Mouse (Mus musculus) layer of hippocampus, postnatal 14 days (tissue): ENCODE measurements around the gene Tnfrsf13c. TPM values are rescaled to one million over a fixed set of nuclear protein-coding genes. Genes with fewer than 3 reads are reported as not detected.
A peak's percentile ranks its signal among the peaks of the same experiment; 100 is the strongest.

ENCODE experiments used
- DNase-seq, 2 experiments: peaks; one replicate each; pipeline ENCODE4 v3.0.0; 2021 to 2022; ENCODE audit warnings: low spot score in 2 of 2, mixed read lengths in 1 of 2
- total RNA-seq, 2 experiments: library from RNA; stranded (reverse); gene quantifications; 2 replicates each; pipeline ENCODE4 v1.2.3; 2021

The Tnfrsf13c gene
- total RNA-seq, 2 experiments from 2014 or later: 0.36 to 0.41 TPM

- no peak for DNase-seq
Measured at GRCm38 (mm10) chr15:82208307-82208706, 15.9 kb downstream of the Tnfrsf13c start.

DNA sequence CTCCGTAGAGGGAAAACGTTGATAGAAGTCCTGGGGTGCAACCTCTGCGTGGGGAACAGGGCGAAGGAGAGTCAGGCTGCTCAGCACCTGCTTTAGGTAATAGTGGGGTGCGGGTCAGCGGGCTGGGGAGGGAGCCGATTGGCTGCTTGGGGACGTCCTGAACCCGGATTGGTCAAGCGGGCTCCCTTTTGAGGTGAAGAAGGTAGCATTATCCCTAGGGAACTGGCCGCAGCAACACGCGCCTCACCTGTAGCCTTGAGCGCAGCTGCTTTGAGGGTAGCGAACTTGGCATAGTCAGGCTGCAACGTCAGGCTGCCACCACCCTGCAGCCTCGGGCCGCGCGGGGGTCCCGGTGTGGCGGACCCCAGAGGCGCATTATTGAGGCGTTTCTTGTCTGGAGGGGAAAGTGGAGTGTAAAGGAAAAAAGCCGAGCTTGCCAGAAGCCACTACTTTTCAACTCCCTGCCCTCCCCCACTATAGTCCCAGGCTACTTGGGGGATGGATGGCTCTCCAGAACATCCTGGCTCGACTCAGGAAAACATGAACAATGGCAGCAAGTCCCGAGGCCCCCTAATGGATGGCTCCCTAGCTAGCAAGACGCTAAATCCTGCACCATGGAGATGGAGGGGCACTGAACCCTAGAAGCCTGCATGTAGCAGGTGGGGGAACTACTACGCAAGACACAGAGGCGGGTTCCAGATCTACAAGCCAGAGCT, 16.5 kb downstream of the Tnfrsf13c start:
- no peak for DNase-seq

- DNase-seq: no peak
Measured at GRCm38 (mm10) chr15:82207105-82207459, 17.1 kb downstream of the Tnfrsf13c start.

GRCm38 (mm10) chr15:82206365-82207104, 17.6 kb downstream of the Tnfrsf13c start:
- DNase-seq: peak; percentile 53 to 69

- no peak for DNase-seq
Measured at GRCm38 (mm10) chr15:82204680-82205371, 19.3 kb downstream of the Tnfrsf13c start.

GRCm38 (mm10) chr15:82203611-82204351, 20.4 kb downstream of the Tnfrsf13c start:
- no peak for DNase-seq

DNA sequence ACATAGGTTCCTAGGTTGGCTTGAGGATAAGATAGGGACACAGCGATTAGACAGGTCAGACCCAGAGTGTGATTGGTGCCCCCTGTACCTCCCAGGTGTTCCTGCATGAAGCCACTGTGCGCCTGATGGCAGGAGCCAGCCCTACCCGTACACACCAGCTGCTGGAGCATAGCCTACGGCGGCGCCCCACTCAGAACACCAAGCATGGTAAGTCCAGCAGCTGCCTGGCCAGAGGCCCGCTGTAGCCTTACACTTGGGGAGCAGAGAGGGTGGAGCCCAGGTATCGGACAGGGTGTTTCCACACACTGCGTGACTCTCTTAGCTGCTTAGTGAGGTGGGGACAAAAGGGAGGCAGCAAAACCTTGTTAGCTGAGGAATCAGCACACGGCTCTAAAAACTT, 21.1 kb downstream of the Tnfrsf13c start:
- DNase-seq: no peak

GRCm38 (mm10) chr15:82202086-82202485, 22.1 kb downstream of the Tnfrsf13c start:
- DNase-seq: no peak

DNA sequence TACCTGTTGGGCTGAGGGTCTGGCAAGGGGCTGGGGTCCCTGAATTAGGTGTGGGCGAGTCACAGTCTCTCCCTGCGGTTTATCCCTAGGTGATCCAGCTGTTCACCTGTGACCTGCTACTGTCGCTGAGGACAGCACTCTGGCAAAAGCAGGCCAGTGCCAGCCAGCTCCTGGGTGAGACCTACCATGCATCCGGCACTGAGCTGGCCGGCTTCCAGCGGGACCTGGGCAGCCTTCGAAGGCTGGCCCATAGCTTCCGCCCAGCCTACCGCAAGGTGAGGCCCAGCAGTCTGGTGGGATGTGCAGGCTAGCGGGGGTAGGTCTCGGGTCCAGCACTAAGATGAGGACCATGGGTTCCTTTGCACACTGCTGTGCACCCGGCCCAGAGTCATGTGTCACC, 24.6 kb downstream of the Tnfrsf13c start:
- no peak for DNase-seq

GRCm38 (mm10) chr15:82198342-82198741, 25.8 kb downstream of the Tnfrsf13c start:
- DNase-seq: no peak

DNA sequence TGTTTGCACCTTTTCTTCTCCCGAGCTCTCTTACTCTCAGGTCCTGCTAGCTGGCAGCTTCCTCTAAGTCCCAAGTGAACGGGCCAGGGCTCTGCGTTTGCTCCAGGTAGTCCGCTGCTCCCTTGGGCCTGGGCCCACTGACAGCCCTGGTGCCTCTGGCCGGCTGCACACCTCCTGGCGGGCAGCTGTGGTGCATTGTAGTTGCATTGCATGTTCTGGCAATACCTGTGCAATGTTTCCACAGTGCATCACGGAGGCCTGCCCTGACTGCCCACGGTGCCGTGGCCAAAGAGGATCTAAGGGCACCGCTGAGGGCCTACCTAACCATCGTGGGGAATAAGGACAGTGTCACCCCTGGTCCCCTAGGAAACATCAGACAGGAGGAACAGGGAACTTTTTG, 26.2 kb downstream of the Tnfrsf13c start:
- no peak for DNase-seq

DNA sequence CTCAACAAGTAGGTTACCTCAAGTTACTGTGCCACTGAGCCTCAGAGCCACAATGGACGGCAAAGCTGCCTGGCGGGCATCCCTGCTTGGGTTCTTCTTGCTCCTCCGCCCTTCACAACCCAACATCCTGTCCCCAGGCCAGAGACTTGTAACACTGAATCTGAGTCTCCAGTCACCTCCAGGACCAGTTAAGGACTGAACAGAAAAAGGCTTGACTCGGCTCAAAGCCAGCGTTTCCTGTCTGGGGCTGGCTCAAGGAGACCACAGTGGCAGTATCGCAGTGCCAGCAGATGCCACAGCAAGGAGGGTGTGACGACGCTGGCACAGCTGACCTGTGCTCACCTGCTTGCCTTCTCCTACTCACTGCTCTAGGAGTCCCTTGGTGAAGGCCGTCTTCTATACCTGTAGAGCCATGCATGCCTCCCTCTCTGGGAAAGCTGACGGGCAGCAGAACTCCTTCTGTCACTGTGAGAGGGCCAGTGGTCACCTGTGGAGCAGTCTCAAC, 26.9 kb downstream of the Tnfrsf13c start:
- DNase-seq: no peak

DNA sequence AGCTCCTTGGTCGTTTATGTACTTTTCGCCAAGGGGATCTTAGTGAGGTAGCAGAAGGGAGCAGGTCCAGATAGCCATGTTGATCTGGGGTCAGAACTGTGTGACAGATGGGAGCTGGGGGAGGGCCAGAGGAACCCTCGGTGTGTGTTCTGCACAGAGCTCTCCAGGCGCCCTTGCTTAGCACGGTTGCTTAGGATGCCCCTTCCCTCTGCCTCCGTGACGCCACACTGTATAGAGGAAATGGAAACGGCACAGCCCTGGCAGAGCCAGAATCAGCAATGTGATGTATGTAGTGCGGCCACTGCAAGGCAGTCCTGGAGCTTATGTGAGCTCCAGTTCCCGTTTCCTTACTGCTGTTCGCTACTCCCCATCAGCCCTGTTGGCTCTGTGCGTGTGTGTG, 27.9 kb downstream of the Tnfrsf13c start:
- no peak for DNase-seq

- no peak for DNase-seq
Measured at GRCm38 (mm10) chr15:82192617-82193016, 31.6 kb downstream of the Tnfrsf13c start.

DNA sequence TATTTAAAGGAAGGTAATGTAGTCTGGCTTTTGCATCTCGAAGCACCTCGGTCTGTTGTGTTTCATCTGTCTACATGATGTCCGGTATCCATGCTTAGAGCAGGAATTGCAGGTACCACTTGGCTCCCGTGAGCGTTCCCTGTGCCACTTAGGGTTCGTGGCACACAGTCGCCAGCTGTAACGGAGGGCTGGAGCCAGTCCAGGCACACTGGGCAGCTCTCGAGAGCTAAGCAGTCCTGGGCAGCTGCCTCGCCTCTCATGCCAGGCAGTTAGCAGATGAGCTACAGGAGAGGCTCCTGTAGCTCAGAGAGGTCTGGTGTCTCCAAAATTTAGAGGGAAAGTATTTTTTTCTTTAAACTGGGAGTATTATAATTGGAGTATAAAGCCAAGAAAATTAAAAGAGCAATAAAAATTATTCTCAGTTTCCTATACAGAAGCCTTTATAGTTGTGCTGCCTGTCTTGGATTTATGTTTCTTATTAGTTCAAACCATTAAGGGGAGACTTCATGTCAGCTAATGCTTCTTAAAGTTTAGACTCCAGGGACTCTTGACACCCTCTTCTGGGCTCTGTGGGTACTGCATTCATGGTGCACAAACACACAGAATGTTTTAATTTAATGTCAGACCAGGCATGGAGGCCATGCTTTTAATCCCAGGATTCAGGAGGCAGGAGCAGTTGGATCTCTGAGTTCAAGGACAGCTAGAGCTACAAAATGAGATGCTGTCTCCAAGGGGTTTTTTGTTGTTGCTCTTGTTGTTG, 35.5 kb downstream of the Tnfrsf13c start:
- DNase-seq: no peak

DNA sequence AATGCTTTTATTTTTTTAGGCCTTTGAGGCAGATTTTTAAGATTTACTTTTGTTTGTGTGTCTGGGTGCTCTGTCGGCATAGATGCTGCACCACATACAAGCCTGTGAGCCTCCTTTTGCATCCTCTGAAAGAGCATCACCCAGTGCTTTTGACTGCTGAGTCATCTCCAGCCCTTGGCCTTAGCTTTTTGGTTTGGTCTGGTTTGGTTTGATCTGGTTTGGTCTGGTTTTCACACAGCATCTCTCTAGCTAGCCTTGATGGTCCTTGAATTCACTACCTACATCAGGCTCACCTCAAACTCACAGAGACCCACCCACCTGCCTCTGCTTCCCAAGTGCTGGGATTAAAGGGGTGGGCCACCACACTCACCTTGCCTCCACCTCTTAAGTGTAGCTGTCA, 36.2 kb downstream of the Tnfrsf13c start:
- no peak for DNase-seq

DNA sequence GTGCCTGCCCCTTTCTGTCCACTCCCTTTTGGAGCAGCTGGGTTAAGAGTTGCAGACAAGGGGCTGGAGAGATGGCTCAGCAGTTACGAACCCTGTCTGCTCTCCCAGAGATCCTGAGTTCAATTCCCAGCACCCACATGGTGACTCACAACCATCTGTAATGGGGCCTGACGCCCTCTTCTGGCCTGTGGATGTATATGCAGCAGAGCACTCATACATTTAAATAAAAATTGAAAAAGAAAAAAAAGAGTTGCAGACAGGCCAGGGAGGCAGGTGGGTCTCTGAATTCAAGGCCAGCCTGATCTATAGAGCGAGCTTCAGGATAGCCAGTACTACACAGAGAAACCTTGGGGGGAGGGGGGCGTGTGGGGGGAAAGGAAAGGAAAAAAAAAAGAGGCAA, 36.8 kb downstream of the Tnfrsf13c start:
- DNase-seq: no peak

DNA sequence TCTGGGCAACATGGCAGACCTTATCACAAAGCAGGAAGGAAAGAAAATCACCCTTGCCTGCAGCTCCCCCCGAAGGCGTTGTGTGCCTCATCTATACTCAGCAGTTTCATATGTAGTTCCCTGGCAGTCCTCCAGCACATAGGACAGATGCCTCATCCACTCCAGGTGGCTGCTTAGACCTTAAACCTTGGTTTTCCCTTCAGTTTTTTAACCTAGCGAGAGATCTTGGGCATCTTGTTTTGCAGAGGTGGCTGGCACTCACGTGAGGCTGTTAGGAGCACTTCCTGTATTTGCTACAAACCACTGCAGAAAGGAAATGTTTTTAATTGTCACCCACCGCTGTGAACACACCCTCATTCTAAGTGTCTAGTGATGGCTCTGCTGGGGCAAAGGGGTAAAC, 37.2 kb downstream of the Tnfrsf13c start:
- DNase-seq: no peak

GRCm38 (mm10) chr15:82186131-82186530, 38.0 kb downstream of the Tnfrsf13c start:
- DNase-seq: no peak

- DNase-seq: no peak
Measured at GRCm38 (mm10) chr15:82185062-82185783, 38.9 kb downstream of the Tnfrsf13c start.
